Mouse (Mus musculus): ENCODE results near the gene Rapgef6.

Rapgef6 gene

DNA sequence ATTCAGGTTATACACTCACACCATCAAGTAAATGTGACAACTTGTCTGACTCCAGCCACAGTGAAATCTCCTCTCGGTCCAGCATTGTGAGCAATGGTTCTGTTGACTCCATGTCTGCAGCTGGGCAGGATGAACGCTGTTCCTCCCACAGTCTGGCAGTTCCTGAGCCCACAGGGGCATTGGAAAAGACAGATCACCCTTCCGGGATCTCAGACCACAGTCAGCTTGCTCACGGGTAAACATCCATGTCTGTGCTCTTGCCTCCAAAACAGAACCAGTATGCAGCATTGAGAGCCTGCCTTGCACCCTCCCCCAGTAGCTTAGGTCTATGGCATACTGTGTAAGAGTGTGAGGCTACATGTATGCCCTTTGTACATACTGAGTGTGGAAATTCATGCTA, 167.5 kb downstream of the Rapgef6 start:
- DNase-seq (ENCODE audit: extremely low read depth, insufficient read length, low spot score) = no peak

DNA sequence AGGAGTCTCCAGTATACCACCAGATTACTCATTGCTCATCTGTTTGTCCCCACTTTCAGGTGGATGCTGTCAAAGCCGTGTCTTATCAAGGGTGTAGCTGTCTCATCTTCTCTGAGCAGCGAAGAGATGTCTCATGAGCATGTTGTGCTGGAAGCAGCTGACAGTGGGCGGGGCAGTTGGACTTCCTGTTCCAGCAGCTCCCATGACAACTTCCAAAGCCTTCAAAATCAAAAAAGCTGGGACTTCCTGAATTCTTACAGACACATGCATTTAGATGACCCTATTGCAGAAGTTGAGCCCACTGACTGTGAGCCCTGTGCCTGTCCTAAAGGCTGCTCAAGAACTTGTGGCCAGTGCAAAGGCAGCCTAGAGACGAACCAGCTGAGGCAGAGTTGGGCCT, 168.5 kb downstream of the Rapgef6 start:
- no peak for DNase-seq (ENCODE audit: extremely low read depth, insufficient read length, low spot score)

DNA sequence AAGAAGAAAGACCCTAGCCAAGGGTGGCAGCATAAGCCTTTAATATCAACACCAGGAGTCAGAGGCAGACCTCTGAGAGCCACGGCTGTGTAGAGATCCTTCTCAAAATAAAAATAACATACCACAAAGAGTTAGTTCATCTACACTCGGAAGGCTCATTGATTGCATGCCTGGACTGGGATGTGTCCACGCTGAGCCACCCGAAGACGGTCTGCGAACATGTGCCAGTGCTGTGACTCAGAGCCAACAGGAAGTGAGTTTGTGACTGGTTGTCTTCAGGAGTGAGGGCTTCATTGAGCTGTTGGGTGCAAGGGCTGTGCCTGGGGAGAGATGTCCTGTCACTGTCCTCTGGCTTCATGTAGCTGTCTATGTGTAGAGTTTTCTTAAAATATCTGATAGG, 171.0 kb downstream of the Rapgef6 start:
- DNase-seq (ENCODE audit: extremely low read depth, insufficient read length, low spot score) = peak; percentile 53

DNA sequence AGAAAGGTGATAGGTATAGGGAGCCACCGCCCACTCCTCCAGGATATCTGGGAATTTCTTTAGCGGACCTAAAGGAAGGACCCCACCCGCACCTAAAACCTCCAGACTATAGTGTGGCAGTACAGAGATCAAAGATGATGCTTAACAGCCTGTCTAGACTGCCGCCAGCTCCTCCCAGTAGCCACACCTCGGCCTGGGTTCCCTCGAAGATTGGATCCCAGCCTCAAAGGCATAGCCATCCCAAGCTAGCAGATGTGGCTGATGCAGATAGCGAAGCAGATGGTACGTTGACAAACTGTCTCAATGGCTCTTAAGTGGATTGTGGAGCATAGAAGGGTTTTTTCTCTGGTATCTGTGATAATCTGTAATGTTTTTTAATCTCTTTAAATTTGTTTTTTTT, 171.6 kb downstream of the Rapgef6 start:
- no peak for DNase-seq (ENCODE audit: extremely low read depth, insufficient read length, low spot score)

DNA sequence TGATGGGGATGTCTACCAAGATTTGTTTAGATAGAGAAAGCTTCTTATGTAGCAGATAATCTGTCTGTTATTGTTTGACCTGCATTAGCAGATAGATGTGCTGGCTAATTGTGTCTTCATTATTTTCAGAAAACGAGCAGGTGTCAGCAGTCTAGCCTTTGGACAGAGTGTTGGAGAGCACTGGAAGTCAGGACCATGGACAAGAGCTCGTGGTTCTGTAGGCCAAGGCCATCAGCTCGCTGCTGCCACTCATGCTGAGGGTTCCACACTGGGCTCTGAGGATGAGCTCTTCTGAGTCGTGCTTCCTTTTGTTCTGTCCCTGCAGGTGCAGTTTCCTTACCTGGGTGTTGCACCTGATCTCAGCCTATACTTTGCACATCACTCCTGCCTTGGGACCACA, 173.3 kb downstream of the Rapgef6 start:
- DNase-seq (ENCODE audit: extremely low read depth, insufficient read length, low spot score) = no peak

DNA sequence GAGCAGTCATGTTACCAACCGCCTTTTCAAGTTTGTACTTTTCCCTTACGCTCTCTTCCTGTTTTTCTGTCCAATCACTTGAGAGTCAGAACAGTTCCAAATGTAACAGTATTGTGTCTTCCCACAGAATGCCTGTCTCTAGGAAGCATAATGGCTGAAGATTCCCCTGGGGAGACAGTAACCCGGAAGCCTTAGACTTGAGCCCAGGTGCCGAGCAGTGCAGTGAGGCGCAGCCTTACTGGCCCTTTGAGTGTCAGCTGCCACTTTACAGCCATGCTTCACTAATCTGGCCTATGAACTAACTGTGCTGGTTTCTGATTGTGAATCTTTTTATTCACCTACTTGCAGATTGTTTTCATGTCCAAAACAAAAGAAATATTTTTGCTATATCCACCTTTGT, 175.0 kb downstream of the Rapgef6 start:
- DNase-seq (ENCODE audit: extremely low read depth, insufficient read length, low spot score) = no peak

DNA sequence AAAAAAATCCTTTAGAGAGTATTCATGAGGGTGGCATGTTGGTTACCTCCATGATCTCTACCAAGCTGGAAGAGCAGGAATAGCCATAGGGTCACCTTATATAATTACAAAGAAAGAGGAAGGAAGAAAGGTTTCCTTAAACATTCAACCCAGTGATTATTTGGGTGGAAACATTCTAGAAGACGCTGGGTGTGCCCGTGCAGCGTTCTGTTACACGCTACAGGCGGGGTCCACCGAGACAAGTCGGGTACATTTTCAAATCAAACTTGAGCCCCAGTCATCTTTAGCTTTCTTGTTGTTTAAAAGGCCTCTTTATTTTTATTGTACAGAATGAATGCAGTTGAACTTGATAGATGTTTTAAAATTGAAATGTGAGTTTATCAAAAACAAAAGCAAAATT, 176.0 kb downstream of the Rapgef6 start:
- no peak for DNase-seq (ENCODE audit: extremely low read depth, insufficient read length, low spot score)

DNA sequence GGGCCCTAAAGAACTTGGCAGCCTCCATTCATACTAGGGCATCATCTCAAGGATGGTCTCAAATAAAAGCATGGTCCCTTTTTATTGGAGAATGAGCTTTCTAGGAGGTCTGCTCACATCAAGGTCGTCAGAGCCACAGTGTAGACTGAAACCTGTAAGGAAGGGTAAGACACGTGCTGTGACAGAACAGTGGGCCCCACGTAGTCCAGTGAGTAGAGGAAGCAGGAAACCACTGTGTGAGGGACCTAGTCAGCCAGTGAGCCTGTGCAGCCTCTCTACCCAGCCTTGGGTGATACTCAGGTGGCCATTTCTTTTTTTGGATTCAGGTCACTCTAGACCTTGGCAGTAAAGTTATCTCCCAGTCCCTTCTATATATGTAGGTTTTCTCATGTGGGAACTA, 177.3 kb downstream of the Rapgef6 start:
- DNase-seq (ENCODE audit: extremely low read depth, insufficient read length, low spot score) = no peak

DNA sequence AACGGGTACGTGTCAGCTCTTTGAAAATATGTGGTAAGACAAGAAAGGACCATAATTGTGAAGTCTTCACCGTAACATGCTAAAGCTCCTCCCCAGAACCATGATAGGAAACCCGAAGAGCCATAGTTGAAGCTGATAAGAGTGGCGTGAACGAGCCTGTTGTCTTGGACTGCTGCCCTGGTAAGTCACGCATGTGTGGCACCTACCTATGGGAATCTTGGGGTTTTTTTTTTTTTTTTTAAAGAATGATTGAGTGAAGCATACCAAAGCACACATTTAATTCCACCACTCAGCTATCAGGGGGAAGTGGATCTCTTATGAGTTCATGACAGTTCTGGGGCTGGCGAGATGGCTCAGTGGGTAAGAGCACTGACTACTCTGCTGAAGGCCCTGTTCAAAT, 179.2 kb downstream of the Rapgef6 start:
- DNase-seq (ENCODE audit: extremely low read depth, insufficient read length, low spot score) = no peak

DNA sequence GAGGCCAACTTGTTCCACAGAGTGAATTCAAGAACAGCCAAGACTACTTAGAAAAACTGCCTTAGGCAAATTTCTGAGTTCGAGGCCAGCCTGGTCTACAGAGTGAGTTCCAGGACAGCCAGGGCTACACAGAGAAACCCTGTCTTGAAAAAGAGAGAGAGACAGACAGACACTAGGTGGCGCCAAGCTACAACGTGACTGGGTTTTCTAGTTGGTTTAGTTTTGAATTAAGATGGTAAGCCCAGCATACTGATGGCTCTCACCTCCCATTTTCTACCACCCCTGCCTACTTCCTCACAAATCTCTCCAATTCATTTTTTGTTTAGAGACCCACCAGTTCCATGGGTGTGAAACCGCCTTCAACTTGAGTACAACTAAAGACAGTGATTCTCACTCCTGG, 180.7 kb downstream of the Rapgef6 start:
- DNase-seq (ENCODE audit: extremely low read depth, insufficient read length, low spot score) = peak; percentile 24

DNA sequence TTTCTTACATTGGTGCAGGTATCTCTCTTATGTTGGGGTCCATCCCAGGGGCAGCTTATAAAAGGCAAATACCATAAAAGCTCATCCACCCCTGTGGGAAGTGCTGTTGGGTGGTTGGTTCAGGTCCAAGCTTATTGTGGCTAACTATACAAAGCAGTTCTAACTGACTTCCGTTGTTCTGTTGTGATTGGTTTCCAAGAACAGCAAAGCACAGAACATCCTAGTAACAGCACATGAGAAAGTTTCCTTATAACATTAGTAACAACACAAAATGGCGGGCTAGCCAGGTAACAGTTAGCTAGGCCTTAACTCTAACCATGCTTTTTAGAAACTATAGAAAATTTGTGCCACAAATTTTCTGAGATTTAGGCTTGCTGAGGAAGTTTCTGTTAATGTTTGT, 185.5 kb downstream of the Rapgef6 start:
- no peak for DNase-seq (ENCODE audit: extremely low read depth, insufficient read length, low spot score)

DNA sequence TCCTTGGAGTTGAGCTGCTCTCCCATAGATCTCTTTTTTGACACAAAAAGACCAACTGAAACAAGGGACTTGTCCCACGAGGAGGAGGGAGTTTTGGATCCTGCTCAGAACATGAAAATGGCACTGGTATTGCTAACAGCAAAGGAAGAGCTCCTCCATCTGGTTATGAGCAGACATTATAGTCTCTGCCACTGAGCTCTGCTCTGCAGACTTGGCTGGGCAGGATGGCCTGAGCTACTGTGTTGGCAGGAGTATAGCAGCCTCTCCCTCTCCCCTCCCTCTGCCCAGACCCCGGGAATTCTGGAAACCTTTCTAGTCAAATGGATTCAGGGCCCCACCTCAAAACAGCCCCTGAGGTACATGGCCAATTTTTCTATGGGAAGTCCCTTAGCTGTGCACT, 187.0 kb downstream of the Rapgef6 start:
- DNase-seq (ENCODE audit: extremely low read depth, insufficient read length, low spot score) = no peak

DNA sequence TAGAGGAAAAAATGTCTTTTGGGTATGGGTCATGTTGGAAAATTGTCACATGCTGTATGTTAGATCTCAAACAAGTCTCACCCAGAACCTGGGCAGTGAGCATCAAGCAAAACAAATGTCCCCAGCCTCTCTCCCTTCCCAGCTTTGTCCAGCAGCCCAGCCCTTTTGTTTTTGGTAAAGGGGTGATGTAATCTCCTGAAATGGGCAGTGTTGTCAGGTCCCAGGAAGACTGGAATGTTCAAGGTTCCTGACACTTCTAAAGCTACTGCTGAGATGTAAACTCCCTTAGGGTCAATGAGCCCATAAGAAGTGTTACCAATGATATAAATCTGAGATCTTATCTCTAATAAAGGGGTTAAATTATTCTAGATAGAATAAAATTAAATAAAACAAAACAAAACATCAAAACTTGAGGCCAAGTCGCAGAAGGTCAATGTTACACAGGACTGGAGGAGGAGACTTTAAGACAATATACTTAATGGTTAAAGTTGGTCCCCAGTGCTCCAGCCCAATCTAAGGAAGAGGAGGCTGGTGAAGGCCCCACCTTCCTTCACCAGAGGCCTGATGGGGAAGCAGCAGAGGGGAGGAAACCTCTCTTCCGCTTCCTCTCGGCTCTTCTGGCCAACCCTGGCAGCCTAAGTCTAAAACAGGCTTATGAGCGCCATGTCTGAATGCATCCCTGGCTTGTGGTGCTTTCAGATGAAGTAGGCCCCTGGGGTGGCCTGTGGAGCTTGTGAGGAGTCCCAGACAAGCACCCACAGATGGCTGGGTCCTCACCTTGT, 188.1 kb downstream of the Rapgef6 start:
- no peak for DNase-seq (ENCODE audit: extremely low read depth, insufficient read length, low spot score)

DNA sequence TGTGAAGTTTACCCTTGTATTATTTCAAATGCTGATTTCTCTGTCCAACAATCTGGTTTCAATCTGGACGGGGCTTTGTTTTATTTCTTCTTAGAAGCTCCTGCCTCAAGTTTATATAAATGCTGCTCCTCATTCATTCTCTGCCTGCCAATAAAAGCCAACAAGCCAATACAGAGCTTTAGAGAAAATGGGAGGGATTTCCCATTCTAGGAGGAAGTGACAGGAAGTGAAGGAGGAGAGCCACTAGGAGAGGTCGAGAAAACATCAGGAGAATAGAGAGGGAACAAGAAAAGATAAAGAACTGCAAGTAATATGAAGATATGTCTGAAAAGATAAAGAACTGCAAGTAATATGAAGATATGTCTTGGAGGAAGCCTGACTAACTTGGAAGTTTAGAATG, 190.2 kb downstream of the Rapgef6 start:
- DNase-seq (ENCODE audit: extremely low read depth, insufficient read length, low spot score) = no peak

DNA sequence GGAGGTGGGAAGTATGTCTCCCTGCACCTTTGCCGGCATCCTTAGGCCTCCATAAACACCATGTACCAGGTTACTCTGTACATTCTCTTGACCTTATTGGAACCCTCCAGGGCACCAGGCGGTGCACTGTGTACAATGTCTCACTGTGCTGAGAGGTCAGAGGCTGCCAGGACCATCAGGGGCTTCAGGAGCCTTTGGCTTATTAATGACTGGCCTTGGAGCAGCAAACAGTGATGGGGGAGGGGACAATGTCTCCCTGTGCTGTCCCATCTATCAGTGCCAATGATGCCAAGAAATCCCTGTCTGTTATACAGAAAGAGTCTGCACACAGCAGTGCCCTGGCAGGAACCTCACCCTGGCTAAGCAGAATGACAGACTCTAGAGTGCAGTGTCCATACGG, 195.2 kb downstream of the Rapgef6 start:
- DNase-seq (ENCODE audit: extremely low read depth, insufficient read length, low spot score) = no peak

DNA sequence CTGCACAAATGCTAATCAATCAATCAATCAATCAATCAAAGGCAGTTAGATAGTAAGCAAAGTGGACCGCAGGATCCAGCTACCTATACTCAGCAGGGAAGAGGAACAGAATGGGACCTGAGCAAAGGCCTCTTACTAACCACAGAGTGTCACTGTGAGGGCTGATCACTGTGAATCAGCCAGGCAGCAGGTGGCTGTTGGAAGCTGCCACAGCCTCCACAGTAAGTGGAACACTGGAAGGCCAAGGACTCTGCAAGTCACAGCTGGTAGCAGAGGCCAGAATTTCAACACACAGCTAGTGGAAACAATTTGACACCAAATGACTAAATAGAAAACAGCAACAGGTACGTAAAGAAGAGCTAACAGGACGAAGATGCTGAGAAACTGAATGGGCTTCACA, 196.0 kb downstream of the Rapgef6 start:
- no peak for DNase-seq (ENCODE audit: extremely low read depth, insufficient read length, low spot score)

DNA sequence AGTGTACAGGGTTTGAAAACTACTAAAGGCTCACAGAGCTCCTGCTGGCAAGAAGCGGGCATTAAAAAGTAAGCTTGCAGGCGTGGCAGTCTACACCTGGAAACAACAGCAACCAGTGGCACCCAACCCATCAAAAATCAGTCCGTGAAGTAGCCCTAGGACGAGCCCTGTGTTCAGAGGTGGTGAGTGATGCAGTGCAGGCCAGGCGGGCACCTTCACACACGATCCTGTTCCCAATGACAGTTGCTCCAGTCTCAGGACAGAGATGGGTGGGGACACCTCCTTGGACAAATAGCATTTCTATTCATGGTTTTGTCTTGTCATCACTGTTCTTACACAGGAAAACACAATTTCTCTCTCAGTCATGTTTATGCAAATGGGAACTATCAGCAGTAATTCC, 199.4 kb downstream of the Rapgef6 start:
- no peak for DNase-seq (ENCODE audit: extremely low read depth, insufficient read length, low spot score)

DNA sequence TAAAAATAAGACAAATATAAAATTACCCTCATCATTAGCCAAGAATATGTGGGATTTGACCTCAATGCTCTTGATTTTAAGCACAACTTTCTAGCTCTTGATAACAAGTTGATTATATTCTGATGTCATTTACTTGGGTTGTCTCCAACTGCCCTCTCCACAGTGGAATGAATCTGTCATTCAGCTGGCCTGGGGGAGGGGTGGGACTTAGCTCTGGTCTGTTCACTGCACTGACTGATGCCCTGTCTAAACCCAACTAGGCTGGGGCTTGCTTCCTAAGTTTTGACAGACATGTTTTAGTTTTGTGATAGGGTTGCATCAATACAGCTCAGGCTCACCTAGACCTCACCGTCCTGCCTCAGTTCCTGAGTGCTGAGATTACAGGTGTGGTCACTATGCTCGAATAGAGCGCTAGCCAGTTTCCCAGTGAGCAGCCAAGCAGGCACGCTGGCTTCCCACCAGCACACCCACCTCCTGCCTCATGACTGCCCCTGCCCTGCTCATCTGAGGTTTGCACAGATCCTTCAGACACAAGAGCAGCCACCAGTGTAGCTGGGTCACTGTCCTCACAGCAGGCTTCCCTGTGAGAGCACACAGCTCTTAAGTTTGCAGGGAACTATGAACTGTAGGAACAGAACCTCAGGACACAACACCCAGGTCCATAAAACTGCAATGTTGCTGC, 201.8 kb downstream of the Rapgef6 start:
- DNase-seq (ENCODE audit: extremely low read depth, insufficient read length, low spot score) = no peak

DNA sequence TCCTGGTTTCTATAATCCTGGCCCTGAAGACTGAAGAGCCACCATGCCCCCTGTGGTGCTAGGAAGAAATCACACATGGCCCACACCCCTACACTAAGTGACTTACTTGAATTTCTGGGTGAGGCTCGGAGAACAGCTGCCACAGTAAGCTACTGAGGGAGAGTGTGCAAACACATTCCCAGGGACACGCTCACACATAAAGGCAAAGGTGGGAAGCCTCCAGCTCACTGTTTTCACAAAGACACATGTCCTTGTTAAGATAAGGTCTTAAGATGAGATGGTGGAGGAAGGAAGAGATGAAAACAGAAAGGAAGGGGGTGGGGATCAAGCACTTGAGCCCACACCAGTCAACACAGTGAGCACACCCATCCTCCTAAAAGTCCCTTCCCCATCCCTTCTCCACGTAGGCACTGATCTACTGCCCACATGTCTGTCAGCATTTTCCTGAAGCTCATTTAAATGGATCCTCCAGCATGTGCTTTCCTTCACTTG, 204.0 kb downstream of the Rapgef6 start:
- no peak for DNase-seq (ENCODE audit: extremely low read depth, insufficient read length, low spot score)

DNA sequence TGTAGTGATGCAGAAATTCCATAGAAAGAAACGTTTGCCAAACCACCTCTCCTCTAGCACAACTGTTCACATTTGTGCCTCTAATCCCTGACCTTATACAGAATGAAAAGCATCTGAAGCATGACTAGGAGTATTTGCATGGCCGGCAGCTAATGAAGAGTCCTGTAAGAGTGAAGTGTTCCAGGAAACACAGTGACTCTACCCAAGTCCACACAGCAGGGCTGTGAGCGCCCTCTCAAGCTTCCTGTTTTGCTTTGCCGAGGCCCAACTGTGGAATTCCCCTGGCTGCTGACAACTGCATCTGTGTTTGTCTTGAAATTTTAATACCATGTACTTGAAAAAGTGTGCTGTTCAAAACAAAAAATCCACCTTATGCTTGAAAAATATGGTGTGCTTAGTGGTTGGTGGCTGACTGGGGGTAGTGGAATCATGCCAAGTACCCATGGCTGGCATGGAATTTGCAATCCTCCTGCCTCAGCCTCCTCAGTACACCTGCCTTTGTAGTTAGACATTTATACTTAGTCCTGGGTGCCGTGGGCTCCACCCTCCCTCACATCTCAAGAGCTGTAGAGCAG, 204.8 kb downstream of the Rapgef6 start:
- no peak for DNase-seq (ENCODE audit: extremely low read depth, insufficient read length, low spot score)

DNA sequence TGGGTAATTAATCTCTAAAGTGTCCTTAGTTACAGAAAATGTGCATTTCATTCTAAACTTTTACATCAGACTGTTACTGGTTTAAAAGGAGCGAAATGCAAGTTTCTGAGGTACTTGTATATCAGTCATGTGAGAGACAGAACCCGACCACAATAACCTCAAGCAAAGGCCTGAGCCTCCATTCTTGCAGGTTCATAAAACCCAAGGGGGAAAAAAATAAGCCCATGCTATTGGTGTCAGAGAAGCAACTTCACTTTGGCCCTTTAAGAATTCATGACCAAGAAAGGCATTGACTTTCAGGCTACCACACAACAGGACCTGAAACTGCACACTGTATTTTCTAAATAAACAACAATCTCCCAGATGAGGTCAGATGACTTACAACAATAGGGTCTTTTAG, 205.7 kb downstream of the Rapgef6 start:
- no peak for DNase-seq (ENCODE audit: extremely low read depth, insufficient read length, low spot score)

DNA sequence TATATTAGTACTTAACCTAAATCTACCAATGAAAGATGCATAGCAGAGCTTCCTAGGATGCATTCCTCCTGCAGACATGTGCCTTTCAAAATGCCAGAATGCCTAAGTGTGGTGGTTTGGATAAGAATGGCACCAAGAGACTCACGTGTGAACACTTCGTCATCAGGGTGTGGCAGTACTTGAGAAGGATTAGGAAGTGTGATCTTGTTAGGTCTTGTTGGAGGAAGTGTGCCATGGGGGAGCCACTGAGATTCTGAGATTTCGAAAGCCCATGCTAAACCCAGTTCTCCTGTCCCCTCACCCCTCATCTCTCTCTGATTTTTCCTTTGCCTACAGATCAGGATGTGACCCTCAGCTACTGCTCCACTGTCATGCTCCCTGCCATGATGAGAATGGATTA, 206.7 kb downstream of the Rapgef6 start:
- DNase-seq (ENCODE audit: extremely low read depth, insufficient read length, low spot score) = no peak

Measured in 3134 (cell line).